ENCODE assay signal across 8 mouse cellular contexts in the genomic region with DNA sequence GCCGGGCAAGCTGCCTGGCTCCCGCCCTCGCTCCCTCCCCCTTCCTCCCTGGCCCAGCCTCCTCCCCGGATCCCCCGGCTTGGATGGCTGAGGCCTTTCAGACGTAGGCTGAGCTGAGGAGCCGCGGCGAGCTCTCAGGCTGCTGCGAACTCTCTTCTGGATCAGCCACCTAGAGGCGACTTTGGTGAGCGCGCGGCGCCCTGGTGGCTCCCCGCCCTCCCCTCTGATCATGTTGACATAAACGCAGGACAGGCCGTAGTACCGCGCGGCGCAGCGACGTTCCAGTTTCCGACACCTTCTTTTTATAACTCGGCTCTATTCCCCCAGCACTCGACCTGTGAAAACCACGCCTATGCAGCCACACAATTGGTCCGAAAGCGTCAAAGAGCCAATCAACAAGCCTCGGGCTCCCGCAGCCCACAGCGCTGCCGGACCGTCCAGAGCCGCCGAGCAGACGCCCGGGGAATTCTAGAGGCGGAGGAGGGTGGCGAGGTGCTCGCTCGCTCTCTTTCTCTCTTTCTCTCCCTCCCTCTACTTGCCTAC. TPM values are rescaled to one million over a fixed set of nuclear protein-coding genes. Genes with fewer than 3 reads are reported as not detected.
DNase-seq lines count a peak whose midpoint lies in the region; ATAC-seq and TF ChIP-seq lines count a peak whose summit lies in the region.

Gene Tbx3, plus strand, starts transcription at position 104 of the 543 bp plus-strand sequence.

- peak; percentile 9 to 16 for DNase-seq in cerebellum, adult 18-20 months
- peak; percentile 98 for DNase-seq in embryonic facial prominence, embryonic 14.5 days (ENCODE audit: low spot score)
- peak; percentile 95 for DNase-seq in heart, adult 8-10 months (ENCODE audit: low spot score)
- peak; percentile 93 for DNase-seq in kidney, adult 2 months

- no peak for ATAC-seq in cerebellum, adult (ENCODE audit: insufficient number of reproducible peaks, low FRiP score, low TSS enrichment)
- peak; percentile 95 for ATAC-seq in embryonic facial prominence, embryonic 14.5 days (ENCODE audit: low read depth)
- peak; percentile 96 for ATAC-seq in limb, embryonic 12.5 days (ENCODE audit: insufficient number of reproducible peaks, insufficient read depth, low FRiP score, low TSS enrichment, low read depth)
- peak; percentile 91 for ATAC-seq in midbrain, embryonic 15.5 days (replicated peaks)
- ATAC-seq in stomach, embryonic 16.5 days (ENCODE audit: insufficient read depth, low FRiP score), result peak; percentile 96

- peak within 1 kb of the TSS; percentile 51 for H3K4me3 ChIP-seq in embryonic facial prominence, embryonic 14.5 days (ENCODE audit: low read depth, low read length)
- peak within 1 kb of the TSS; percentile 65 for H3K4me3 ChIP-seq in kidney, adult 2 months (ENCODE audit: insufficient read depth, low read depth, low read length)
- H3K4me3 ChIP-seq in limb, embryonic 12.5 days (replicated peaks), result peak within 1 kb of the TSS; percentile 48
- peak within 1 kb of the TSS; percentile 17 for H3K4me3 ChIP-seq in midbrain, embryonic 15.5 days
- peak within 1 kb of the TSS; percentile 58 for H3K4me3 ChIP-seq in stomach, embryonic 16.5 days (replicated peaks; ENCODE audit: low read length)

- no peak for TF ChIP-seq POLR2A in kidney, adult 2 months (IDR thresholded peaks at IDR 0.05; ENCODE audit: low read depth, low read length)

- H3K27ac ChIP-seq in embryonic facial prominence, embryonic 14.5 days (replicated peaks; ENCODE audit: low read depth, low read length), result peak within 1 kb of the TSS; percentile 98
- H3K27ac ChIP-seq in kidney, adult 2 months (ENCODE audit: insufficient read depth, low read depth, low read length), result peak within 1 kb of the TSS; percentile 66
- H3K27ac ChIP-seq in limb, embryonic 12.5 days, result peak within 1 kb of the TSS; percentile 93
- no peak within 1 kb of the TSS for H3K27ac ChIP-seq in midbrain, embryonic 15.5 days
- H3K27ac ChIP-seq in stomach, embryonic 16.5 days (ENCODE audit: low read length), result peak within 1 kb of the TSS; percentile 94

- H3K36me3 ChIP-seq in embryonic facial prominence, embryonic 14.5 days (ENCODE audit: control insufficient read depth, insufficient read depth, low read length), result peaks cover 9% of the 10 kb centered on the region; the same call in 1 of the 2 replicates
- H3K36me3 ChIP-seq in kidney, adult 2 months (ENCODE audit: control insufficient read depth, insufficient read depth, low read length), result no peaks in the 10 kb centered on the region
- no peaks in the 10 kb centered on the region for H3K36me3 ChIP-seq in limb, embryonic 12.5 days
- no peaks in the 10 kb centered on the region for H3K36me3 ChIP-seq in midbrain, embryonic 15.5 days (replicated peaks)
- H3K36me3 ChIP-seq in stomach, embryonic 16.5 days (ENCODE audit: control insufficient read depth, insufficient read depth, low read length), result no peaks in the 10 kb centered on the region

- peaks cover 41% of the 10 kb centered on the region for H3K27me3 ChIP-seq in embryonic facial prominence, embryonic 14.5 days (replicated peaks; ENCODE audit: control insufficient read depth, insufficient read depth, low read length)
- H3K27me3 ChIP-seq in kidney, adult 2 months (replicated peaks; ENCODE audit: control insufficient read depth, insufficient read depth, low read length), result peaks cover 3% of the 10 kb centered on the region; the same call in 1 of the 2 replicates
- H3K27me3 ChIP-seq in limb, embryonic 12.5 days, result peaks cover 92% of the 10 kb centered on the region
- H3K27me3 ChIP-seq in midbrain, embryonic 15.5 days (replicated peaks), result peaks cover 79% of the 10 kb centered on the region
- peaks cover 58% of the 10 kb centered on the region for H3K27me3 ChIP-seq in stomach, embryonic 16.5 days (ENCODE audit: control insufficient read depth, insufficient read depth, low read length)

- H3K9me3 ChIP-seq in embryonic facial prominence, embryonic 14.5 days (ENCODE audit: control insufficient read depth, low read length), result no peaks in the 10 kb centered on the region
- H3K9me3 ChIP-seq in limb, embryonic 12.5 days, result no peaks in the 10 kb centered on the region
- no peaks in the 10 kb centered on the region for H3K9me3 ChIP-seq in midbrain, embryonic 15.5 days
- no peaks in the 10 kb centered on the region for H3K9me3 ChIP-seq in stomach, embryonic 16.5 days (replicated peaks; ENCODE audit: control insufficient read depth, low read length)

- H3K4me2 ChIP-seq in embryonic facial prominence, embryonic 14.5 days (ENCODE audit: low read depth, low read length), result peak within 1 kb of the TSS; percentile 93
- H3K4me2 ChIP-seq in limb, embryonic 12.5 days, result peak within 1 kb of the TSS; percentile 75
- H3K4me2 ChIP-seq in midbrain, embryonic 15.5 days, result peak within 1 kb of the TSS; percentile 44
- peak within 1 kb of the TSS; percentile 88 for H3K4me2 ChIP-seq in stomach, embryonic 16.5 days (ENCODE audit: low read depth, low read length)

- WGBS in embryonic facial prominence, embryonic 14.5 days, result under 1% methylated on average over 41 of the region's 43 CpGs
- WGBS in kidney, adult 2 months, result 0% methylated on average over 43 of the region's 43 CpGs
- WGBS in limb, embryonic 12.5 days, result under 1% methylated on average over 42 of the region's 43 CpGs
- under 1% methylated on average over 41 of the region's 43 CpGs for WGBS in midbrain, embryonic 15.5 days
- WGBS in stomach, embryonic 16.5 days, result under 1% methylated on average over 42 of the region's 43 CpGs

- H3K9ac ChIP-seq in embryonic facial prominence, embryonic 14.5 days (ENCODE audit: low read depth, low read length), result peak within 1 kb of the TSS; percentile 90
- peak within 1 kb of the TSS; percentile 79 for H3K9ac ChIP-seq in limb, embryonic 12.5 days (replicated peaks)
- no peak within 1 kb of the TSS for H3K9ac ChIP-seq in midbrain, embryonic 15.5 days
- H3K9ac ChIP-seq in stomach, embryonic 16.5 days (ENCODE audit: low read length), result peak within 1 kb of the TSS; percentile 76

- peak; percentile 45 for TF ChIP-seq CTCF in kidney, adult 2 months (conservative IDR thresholded peaks at IDR 0.05; ENCODE audit: insufficient read depth, insufficient read length, low read depth, low read length)

- peaks cover 15% of the 10 kb centered on the region; the same call in 1 of the 2 replicates for H3K4me1 ChIP-seq in embryonic facial prominence, embryonic 14.5 days (ENCODE audit: control insufficient read depth, insufficient read depth, low read length)
- H3K4me1 ChIP-seq in kidney, adult 2 months (ENCODE audit: control insufficient read depth, insufficient read depth, low read length), result no peaks in the 10 kb centered on the region
- H3K4me1 ChIP-seq in limb, embryonic 12.5 days (replicated peaks), result peaks cover 36% of the 10 kb centered on the region
- H3K4me1 ChIP-seq in midbrain, embryonic 15.5 days, result peaks cover 15% of the 10 kb centered on the region
- peaks cover 10% of the 10 kb centered on the region for H3K4me1 ChIP-seq in stomach, embryonic 16.5 days (ENCODE audit: control insufficient read depth, insufficient read depth, low read length)

RNA-seq across cellular contexts. Expression of gene Tbx3, which starts in this region (rescaled TPM):
- 22.6 and 31.5 TPM in 2 replicates for polyA plus RNA-seq in embryonic facial prominence, embryonic 14.5 days (2014; fragmentation: Nextera tagmentation; extraction: Ambion mirVana)
- 10 to 100 TPM in 3 of 4 experiments, 1 to 10 TPM in 1; 8.9 to 12.7 (median 10.2) TPM for total RNA-seq in heart, adult 8-10 months (2022)
- polyA plus RNA-seq in kidney, adult 2 months (2012; rRNA removed), result 6.9 and 12.2 TPM in 2 replicates
- polyA plus RNA-seq in limb, embryonic 12.5 days (2016; fragmentation: Nextera tagmentation; extraction: Ambion mirVana), result 38.3 and 42.4 TPM in 2 replicates
- 2.9 and 4.7 TPM in 2 replicates for polyA plus RNA-seq in midbrain, embryonic 15.5 days (2015; fragmentation: Nextera tagmentation; extraction: Ambion mirVana)
- polyA plus RNA-seq in stomach, embryonic 16.5 days (2015; fragmentation: Nextera tagmentation; extraction: Ambion mirVana), result 15.8 and 16.5 TPM in 2 replicates

Comparison
In these comparisons a context has a peak if more than half of its experiments do, and no peak if none do; other contexts are left out.
1. DNase-seq: peak in every context shown above with its lines; median percentile 98 in embryonic facial prominence, embryonic 14.5 days; 95 in heart, adult 8-10 months; 93 in kidney, adult 2 months; 12 in cerebellum, adult 18-20 months.